Mouse (Mus musculus) hindbrain, embryonic 12.5 days (tissue): ENCODE data around the gene 9130230L23Rik. TPM values are rescaled to one million over a fixed set of nuclear protein-coding genes. Genes with fewer than 3 reads are reported as not detected.

Source experiments
- ATAC-seq: fragments of 200-750 bp; cut with Nextera tagmentation; 2 replicates; pipeline ENCODE4 v1.8.0; 2017; ENCODE audit warnings: moderate TSS enrichment; ENCODE audit not compliant: low FRiP score
- H3K27ac ChIP-seq: fragments of 300-500 bp; sonication (generic); 2 replicates; pipeline ENCODE4 v1.5.1; 2016; ENCODE audit warnings: mild to moderate bottlenecking
- H3K27me3 ChIP-seq: fragments of 300-500 bp; sonication (generic); 2 replicates; pipeline ENCODE4 v1.6.1; 2016; ENCODE audit warnings: mild to moderate bottlenecking
- H3K36me3 ChIP-seq: fragments of 300-500 bp; sonication (generic); 2 replicates; pipeline ENCODE4 v1.6.1; 2016; ENCODE audit warnings: mild to moderate bottlenecking
- H3K4me1 ChIP-seq: fragments of 300-500 bp; sonication (generic); 2 replicates; pipeline ENCODE4 v1.6.1; 2016
- H3K4me2 ChIP-seq: fragments of 300-500 bp; sonication (generic); replicated peaks from 2 replicates; pipeline ENCODE4 v1.6.1; 2016; ENCODE audit warnings: mild to moderate bottlenecking
- H3K4me3 ChIP-seq: fragments of 300-500 bp; sonication (generic); 2 replicates; pipeline ENCODE4 v1.5.1; 2016; ENCODE audit warnings: mild to moderate bottlenecking
- H3K9ac ChIP-seq: fragments of 300-500 bp; sonication (generic); 2 replicates; pipeline ENCODE4 v1.6.1; 2016; ENCODE audit warnings: mild to moderate bottlenecking, moderate library complexity
- H3K9me3 ChIP-seq: fragments of 300-500 bp; sonication (generic); replicated peaks from 2 replicates; pipeline ENCODE4 v1.6.1; 2016; ENCODE audit warnings: mild to moderate bottlenecking
- WGBS: fragments of 180-500 bp; shearing (Covaris S2); methylation state at CpG from one replicate; pipeline ENCODE4 v1.1.7; 2016; 5-methylcytosine and 5-hydroxymethylcytosine counted together
- polyA plus RNA-seq: library from polyadenylated mRNA; unstranded; fragments of >200 nt; fragmentation: Nextera tagmentation; extraction: Ambion mirVana; gene quantifications from 2 replicates; pipeline ENCODE4 v1.2.1, GENCODE M21; 2016

Gene 9130230L23Rik
- polyA plus RNA-seq, 1 experiment from 2014 or later, result not detected

DNA sequence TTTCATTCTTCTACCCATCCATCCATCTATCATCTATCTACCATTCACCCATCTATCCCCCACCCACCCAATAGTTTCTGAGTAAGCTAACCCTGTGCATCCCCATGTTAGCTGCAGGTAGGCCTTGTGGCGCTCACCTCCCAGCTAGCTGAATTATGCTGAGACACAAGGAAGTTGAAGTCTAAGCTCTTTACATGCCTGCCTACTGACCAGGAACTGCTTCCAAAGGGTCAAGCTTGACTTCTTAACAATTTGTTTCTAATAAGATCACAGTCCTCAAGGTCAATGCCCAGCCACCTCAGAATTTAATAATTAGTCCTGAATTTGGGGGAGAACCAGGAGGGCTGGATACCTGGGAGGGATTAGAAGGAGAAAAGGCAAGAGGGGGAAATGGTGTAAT, 28.7 kb upstream of the 9130230L23Rik start:
- H3K4me2 ChIP-seq, result no peak overlapping the region
- H3K9me3 ChIP-seq, result no peaks in the 10 kb centered on the region
- no peak overlapping the region for H3K9ac ChIP-seq
- no peak overlapping the region for H3K27ac ChIP-seq
- H3K4me1 ChIP-seq, result peaks cover 3% of the 10 kb centered on the region; the same call in 1 of the 2 replicates
- ATAC-seq, result no peak
- no peaks in the 10 kb centered on the region for H3K36me3 ChIP-seq
- no peak overlapping the region for H3K4me3 ChIP-seq
- WGBS, result 100% methylated on average over 1 of the region's 1 CpGs
- H3K27me3 ChIP-seq, result no peaks in the 10 kb centered on the region

- peaks cover 3% of the 10 kb centered on the region; the same call in 1 of the 2 replicates for H3K4me1 ChIP-seq
- H3K9me3 ChIP-seq, result peaks cover 5% of the 10 kb centered on the region
- no peaks in the 10 kb centered on the region for H3K27me3 ChIP-seq
- H3K9ac ChIP-seq, result no peak overlapping the region
- WGBS, result 84% methylated on average over 5 of the region's 5 CpGs
- no peak for ATAC-seq
- H3K4me2 ChIP-seq, result no peak overlapping the region
- H3K4me3 ChIP-seq, result no peak overlapping the region
- no peak overlapping the region for H3K27ac ChIP-seq
- H3K36me3 ChIP-seq, result peaks cover 4% of the 10 kb centered on the region; the same call in 1 of the 2 replicates
Measured at GRCm38 (mm10) chr5:66031699-66032098, 27.6 kb upstream of the 9130230L23Rik start.

GRCm38 (mm10) chr5:66028232-66028631, 24.1 kb upstream of the 9130230L23Rik start:
- Histone ChIP-seq H3K9me3 (peaks cover 14% of the 10 kb centered on the region), H3K36me3 (peaks cover 4% of the 10 kb centered on the region; the same call in 1 of the 2 replicates), H3K27ac (no peak overlapping the region), H3K9ac (no peak overlapping the region), H3K4me3 (no peak overlapping the region), H3K4me2 (no peak overlapping the region), H3K27me3 (no peaks in the 10 kb centered on the region), H3K4me1 (no peaks in the 10 kb centered on the region)
- 89% methylated on average over 5 of the region's 5 CpGs for WGBS
- ATAC-seq, result no peak

- no peaks in the 10 kb centered on the region for H3K4me1 ChIP-seq
Measured at GRCm38 (mm10) chr5:66027206-66027605, 23.1 kb upstream of the 9130230L23Rik start.

DNA sequence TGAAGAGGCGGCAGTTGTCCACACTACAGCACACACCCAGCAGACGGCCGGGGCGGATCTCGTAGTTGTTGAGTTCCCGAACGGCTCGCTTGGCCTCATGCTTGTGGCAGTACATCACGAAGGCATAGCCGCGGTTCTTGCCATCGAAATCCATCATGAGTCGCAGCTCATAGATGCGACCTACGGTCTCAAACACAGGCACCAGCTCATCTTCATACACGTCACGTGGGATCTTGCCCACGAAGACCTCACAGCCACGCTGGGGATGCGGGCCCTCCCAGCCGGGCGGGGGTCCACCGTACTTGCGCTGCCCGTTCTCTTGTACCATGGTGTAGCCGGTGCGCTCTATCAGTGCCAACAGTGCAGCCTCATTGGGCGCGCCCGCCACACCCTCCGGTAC, 22.7 kb upstream of the 9130230L23Rik start:
- ATAC-seq, result no peak
- no peak overlapping the region for H3K27ac ChIP-seq
- no peaks in the 10 kb centered on the region for H3K27me3 ChIP-seq
- H3K4me2 ChIP-seq, result no peak overlapping the region
- no peak overlapping the region for H3K4me3 ChIP-seq
- H3K9me3 ChIP-seq, result peaks cover 14% of the 10 kb centered on the region
- 96% methylated on average over 31 of the region's 31 CpGs for WGBS
- peaks cover 4% of the 10 kb centered on the region; the same call in 1 of the 2 replicates for H3K36me3 ChIP-seq
- H3K9ac ChIP-seq, result no peak overlapping the region
- no peaks in the 10 kb centered on the region for H3K4me1 ChIP-seq

More at GRCm38 (mm10) chr5:66027206-66027605, 23.1 kb upstream of the 9130230L23Rik start:
- no peak overlapping the region for H3K27ac ChIP-seq
- H3K27me3 ChIP-seq, result no peaks in the 10 kb centered on the region
- peaks cover 4% of the 10 kb centered on the region; the same call in 1 of the 2 replicates for H3K36me3 ChIP-seq
- no peak overlapping the region for H3K9ac ChIP-seq
- H3K4me2 ChIP-seq, result no peak overlapping the region
- WGBS, result 93% methylated on average over 8 of the region's 8 CpGs
- no peak overlapping the region for H3K4me3 ChIP-seq
- H3K9me3 ChIP-seq, result peaks cover 14% of the 10 kb centered on the region
- ATAC-seq, result no peak

GRCm38 (mm10) chr5:66015449-66015961, 11.4 kb upstream of the 9130230L23Rik start:
- WGBS, result 97% methylated on average over 2 of the region's 2 CpGs

GRCm38 (mm10) chr5:66014437-66014836, 10.4 kb upstream of the 9130230L23Rik start:
- H3K9me3 ChIP-seq, result no peaks in the 10 kb centered on the region
- H3K4me2 ChIP-seq, result no peak overlapping the region
- no peaks in the 10 kb centered on the region for H3K4me1 ChIP-seq
- no peaks in the 10 kb centered on the region for H3K27me3 ChIP-seq
- H3K36me3 ChIP-seq, result no peaks in the 10 kb centered on the region
- H3K4me3 ChIP-seq, result no peak overlapping the region
- no peak overlapping the region for H3K27ac ChIP-seq
- no peak for ATAC-seq
- 90% methylated on average over 2 of the region's 2 CpGs for WGBS
- no peak overlapping the region for H3K9ac ChIP-seq

More at GRCm38 (mm10) chr5:66015449-66015961, 11.4 kb upstream of the 9130230L23Rik start:
- Histone ChIP-seq H3K9ac (no peak overlapping the region), H3K36me3 (no peaks in the 10 kb centered on the region), H3K27ac (no peak overlapping the region), H3K4me3 (no peak overlapping the region), H3K9me3 (no peaks in the 10 kb centered on the region), H3K4me1 (no peaks in the 10 kb centered on the region), H3K27me3 (no peaks in the 10 kb centered on the region), H3K4me2 (no peak overlapping the region)
- ATAC-seq, result no peak

DNA sequence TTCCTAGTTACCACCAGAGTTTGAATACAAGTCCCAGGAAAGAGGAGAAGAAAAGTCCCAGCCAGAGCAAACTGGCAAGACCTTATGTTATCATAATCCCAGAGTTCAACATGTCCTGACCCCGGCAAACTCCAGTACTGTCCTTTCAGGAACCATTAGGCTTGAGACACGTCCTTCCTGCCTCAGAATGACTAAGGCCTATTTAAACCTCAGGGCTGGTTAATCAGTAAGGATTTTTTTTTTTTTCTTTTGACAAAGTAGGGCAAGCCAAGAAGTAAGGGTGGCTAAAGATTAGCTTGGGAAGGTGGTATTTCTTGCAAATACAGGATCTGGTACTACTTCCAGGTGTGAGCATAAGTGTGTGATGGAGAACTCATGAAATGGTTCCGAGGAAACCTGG, 9.9 kb upstream of the 9130230L23Rik start:
- H3K27me3 ChIP-seq, result no peaks in the 10 kb centered on the region
- 74% methylated on average over 3 of the region's 3 CpGs for WGBS
- no peak for ATAC-seq
- no peaks in the 10 kb centered on the region for H3K4me1 ChIP-seq
- H3K4me2 ChIP-seq, result no peak overlapping the region
- H3K27ac ChIP-seq, result no peak overlapping the region
- H3K36me3 ChIP-seq, result no peaks in the 10 kb centered on the region
- no peak overlapping the region for H3K9ac ChIP-seq
- H3K9me3 ChIP-seq, result no peaks in the 10 kb centered on the region
- H3K4me3 ChIP-seq, result no peak overlapping the region

- 89% methylated on average over 15 of the region's 15 CpGs for WGBS
- Histone ChIP-seq H3K36me3 (no peaks in the 10 kb centered on the region), H3K27ac (no peak overlapping the region), H3K4me1 (no peaks in the 10 kb centered on the region), H3K4me2 (no peak overlapping the region), H3K27me3 (no peaks in the 10 kb centered on the region), H3K9ac (no peak overlapping the region), H3K4me3 (no peak overlapping the region), H3K9me3 (no peaks in the 10 kb centered on the region)
- no peak for ATAC-seq
Measured at GRCm38 (mm10) chr5:66008245-66008967, 4.3 kb upstream of the 9130230L23Rik start.

DNA sequence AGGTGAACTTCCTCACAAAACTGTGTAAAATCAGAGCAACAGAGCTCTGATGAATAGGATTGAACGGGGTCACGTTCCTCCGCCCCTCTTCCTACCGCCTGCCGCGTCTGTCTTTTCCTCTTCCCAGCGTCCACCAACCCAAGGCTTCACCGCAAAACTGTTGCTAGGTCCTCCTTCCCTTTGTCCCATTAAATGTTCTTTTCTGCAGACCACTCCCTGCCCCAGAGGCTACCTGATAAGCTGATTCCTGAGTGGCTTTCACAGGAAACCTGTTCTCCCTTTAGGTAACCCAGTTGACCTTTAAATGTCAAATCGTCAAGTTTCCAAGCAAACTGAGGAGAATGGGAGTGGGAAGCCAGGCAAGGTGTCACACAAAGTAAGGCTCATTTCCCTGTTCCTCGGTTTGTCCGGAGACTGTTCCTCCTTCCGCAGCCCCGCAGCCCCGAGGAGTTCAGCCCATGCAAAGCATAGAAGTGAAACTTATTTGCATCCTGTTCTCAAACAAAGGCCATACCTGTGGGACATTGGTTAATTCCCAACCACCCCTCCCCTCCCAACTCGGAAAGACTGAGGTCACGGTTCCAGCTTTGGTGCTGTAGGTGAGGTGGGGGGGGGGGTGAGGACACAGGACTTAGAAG, 1.1 kb upstream of the 9130230L23Rik start:
- Histone ChIP-seq H3K9me3 (no peaks in the 10 kb centered on the region), H3K9ac (no peak overlapping the region), H3K36me3 (no peaks in the 10 kb centered on the region), H3K4me2 (no peak overlapping the region), H3K4me1 (no peaks in the 10 kb centered on the region), H3K27ac (no peak overlapping the region), H3K27me3 (no peaks in the 10 kb centered on the region), H3K4me3 (no peak overlapping the region)
- ATAC-seq, result no peak
- 40% methylated on average over 16 of the region's 16 CpGs for WGBS

- 79% methylated on average over 5 of the region's 5 CpGs for WGBS
- ATAC-seq, result no peak
- H3K4me1 ChIP-seq, result no peaks in the 10 kb centered on the region
- no peak overlapping the region for H3K27ac ChIP-seq
- no peak overlapping the region for H3K4me2 ChIP-seq
- H3K27me3 ChIP-seq, result no peaks in the 10 kb centered on the region
- no peaks in the 10 kb centered on the region for H3K36me3 ChIP-seq
- H3K9ac ChIP-seq, result no peak overlapping the region
- no peaks in the 10 kb centered on the region for H3K9me3 ChIP-seq
- no peak overlapping the region for H3K4me3 ChIP-seq
Measured at GRCm38 (mm10) chr5:66001232-66001631, 2.9 kb downstream of the 9130230L23Rik start.

GRCm38 (mm10) chr5:66000567-66001125, 3.4 kb downstream of the 9130230L23Rik start:
- Histone ChIP-seq H3K36me3 (no peaks in the 10 kb centered on the region), H3K4me3 (no peak overlapping the region), H3K27ac (no peak overlapping the region), H3K4me2 (no peak overlapping the region), H3K4me1 (no peaks in the 10 kb centered on the region), H3K27me3 (no peaks in the 10 kb centered on the region), H3K9ac (no peak overlapping the region), H3K9me3 (no peaks in the 10 kb centered on the region)
- ATAC-seq, result no peak
- 71% methylated on average over 6 of the region's 6 CpGs for WGBS
